Mouse (Mus musculus): ENCODE measurements around the gene Rabep2. TPM values are rescaled to one million over a fixed set of nuclear protein-coding genes. Genes with fewer than 3 reads are reported as not detected.

The Rabep2 gene
- polyA plus RNA-seq, 1 experiment from 2014 or later = 30.5 TPM

- no peak overlapping the region for H3K27ac ChIP-seq (ENCODE audit: low read depth, low read length)
- no peak overlapping the region for H3K4me3 ChIP-seq (ENCODE audit: low read length)
- peaks cover 10% of the 10 kb centered on the region for H3K4me1 ChIP-seq (ENCODE audit: control insufficient read depth, insufficient read depth, low read length)
- H3K9ac ChIP-seq (ENCODE audit: low read depth, low read length) = no peak overlapping the region
- H3K9me3 ChIP-seq (ENCODE audit: control insufficient read depth, low read length) = no peaks in the 10 kb centered on the region
- no peak for ATAC-seq (ENCODE audit: low FRiP score, low TSS enrichment)
- no peak overlapping the region for H3K4me2 ChIP-seq (replicated peaks; ENCODE audit: low read depth, low read length)
- H3K27me3 ChIP-seq (ENCODE audit: control insufficient read depth, insufficient read depth, low read length) = no peaks in the 10 kb centered on the region
- WGBS = 93% methylated on average over 17 of the region's 17 CpGs
- H3K36me3 ChIP-seq (ENCODE audit: control insufficient read depth, insufficient read depth, low read length) = no peaks in the 10 kb centered on the region
Measured at GRCm38 (mm10) chr7:126456382-126457266, 28.1 kb downstream of the Rabep2 start.

- no peak overlapping the region for H3K27ac ChIP-seq (ENCODE audit: low read depth, low read length)
- no peaks in the 10 kb centered on the region for H3K27me3 ChIP-seq (ENCODE audit: control insufficient read depth, insufficient read depth, low read length)
- whole genome bisulfite sequencing = 67% methylated on average over 5 of the region's 5 CpGs
- H3K4me3 ChIP-seq (ENCODE audit: low read length) = no peak overlapping the region
- no peak for ATAC-seq (ENCODE audit: low FRiP score, low TSS enrichment)
- no peaks in the 10 kb centered on the region for H3K9me3 ChIP-seq (ENCODE audit: control insufficient read depth, low read length)
- no peak overlapping the region for H3K9ac ChIP-seq (ENCODE audit: low read depth, low read length)
- H3K4me2 ChIP-seq (replicated peaks; ENCODE audit: low read depth, low read length) = no peak overlapping the region
- peaks cover 18% of the 10 kb centered on the region for H3K4me1 ChIP-seq (ENCODE audit: control insufficient read depth, insufficient read depth, low read length)
- H3K36me3 ChIP-seq (ENCODE audit: control insufficient read depth, insufficient read depth, low read length) = no peaks in the 10 kb centered on the region
Measured at GRCm38 (mm10) chr7:126458225-126458624, 29.7 kb downstream of the Rabep2 start.

GRCm38 (mm10) chr7:126458844-126459618, 30.5 kb downstream of the Rabep2 start:
- H3K4me2 ChIP-seq (replicated peaks; ENCODE audit: low read depth, low read length) = no peak overlapping the region
- WGBS = 63% methylated on average over 11 of the region's 11 CpGs

GRCm38 (mm10) chr7:126460623-126461399, 32.3 kb downstream of the Rabep2 start:
- peak overlapping the region; percentile 59; the same call in 1 of the 2 replicates for H3K27ac ChIP-seq (ENCODE audit: low read depth, low read length)

More at GRCm38 (mm10) chr7:126458844-126459618, 30.5 kb downstream of the Rabep2 start:
- Histone ChIP-seq H3K9me3 (ENCODE audit: control insufficient read depth, low read length) (no peaks in the 10 kb centered on the region), H3K27me3 (ENCODE audit: control insufficient read depth, insufficient read depth, low read length) (no peaks in the 10 kb centered on the region), H3K4me3 (ENCODE audit: low read length) (no peak overlapping the region), H3K9ac (ENCODE audit: low read depth, low read length) (no peak overlapping the region), H3K36me3 (ENCODE audit: control insufficient read depth, insufficient read depth, low read length) (no peaks in the 10 kb centered on the region), H3K27ac (ENCODE audit: low read depth, low read length) (no peak overlapping the region), H3K4me1 (ENCODE audit: control insufficient read depth, insufficient read depth, low read length) (peaks cover 19% of the 10 kb centered on the region)
- ATAC-seq (ENCODE audit: low FRiP score, low TSS enrichment) = no peak

GRCm38 (mm10) chr7:126461626-126462025, 33.1 kb downstream of the Rabep2 start:
- no peak overlapping the region for H3K9ac ChIP-seq (ENCODE audit: low read depth, low read length)
- peaks cover 19% of the 10 kb centered on the region for H3K4me1 ChIP-seq (ENCODE audit: control insufficient read depth, insufficient read depth, low read length)
- no peaks in the 10 kb centered on the region for H3K27me3 ChIP-seq (ENCODE audit: control insufficient read depth, insufficient read depth, low read length)
- WGBS = 49% methylated on average over 3 of the region's 3 CpGs
- no peak overlapping the region for H3K4me2 ChIP-seq (replicated peaks; ENCODE audit: low read depth, low read length)
- no peak overlapping the region for H3K4me3 ChIP-seq (ENCODE audit: low read length)
- peaks cover 5% of the 10 kb centered on the region; the same call in 1 of the 2 replicates for H3K36me3 ChIP-seq (ENCODE audit: control insufficient read depth, insufficient read depth, low read length)
- ATAC-seq (ENCODE audit: low FRiP score, low TSS enrichment) = no peak
- H3K27ac ChIP-seq (ENCODE audit: low read depth, low read length) = peak overlapping the region; percentile 59; the same call in 1 of the 2 replicates
- H3K9me3 ChIP-seq (ENCODE audit: control insufficient read depth, low read length) = no peaks in the 10 kb centered on the region

More at GRCm38 (mm10) chr7:126460623-126461399, 32.3 kb downstream of the Rabep2 start:
- H3K9ac ChIP-seq (ENCODE audit: low read depth, low read length) = no peak overlapping the region
- peaks cover 19% of the 10 kb centered on the region for H3K4me1 ChIP-seq (ENCODE audit: control insufficient read depth, insufficient read depth, low read length)
- H3K36me3 ChIP-seq (ENCODE audit: control insufficient read depth, insufficient read depth, low read length) = no peaks in the 10 kb centered on the region
- H3K27me3 ChIP-seq (ENCODE audit: control insufficient read depth, insufficient read depth, low read length) = no peaks in the 10 kb centered on the region
- ATAC-seq (ENCODE audit: low FRiP score, low TSS enrichment) = peak; percentile 60
- no peaks in the 10 kb centered on the region for H3K9me3 ChIP-seq (ENCODE audit: control insufficient read depth, low read length)
- 26% methylated on average over 10 of the region's 10 CpGs for WGBS
- no peak overlapping the region for H3K4me2 ChIP-seq (replicated peaks; ENCODE audit: low read depth, low read length)
- no peak overlapping the region for H3K4me3 ChIP-seq (ENCODE audit: low read length)

GRCm38 (mm10) chr7:126463004-126463403, 34.4 kb downstream of the Rabep2 start, which contains the start of gene Atp2a1:
Atp2a1 (minus strand) TSS chr7:126463108.
- Histone ChIP-seq H3K27me3 (ENCODE audit: control insufficient read depth, insufficient read depth, low read length) (no peaks in the 10 kb centered on the region), H3K9ac (ENCODE audit: low read depth, low read length) (0 out of 2 replicates have a peak within 1 kb of the TSS, but pooled peaks have one; percentile 12)
- ATAC-seq (ENCODE audit: low FRiP score, low TSS enrichment) = no peak

GRCm38 (mm10) chr7:126463547-126463946, 35.0 kb downstream of the Rabep2 start:
- H3K27me3 ChIP-seq (ENCODE audit: control insufficient read depth, insufficient read depth, low read length) = no peaks in the 10 kb centered on the region
- H3K4me3 ChIP-seq (ENCODE audit: low read length) = no peak overlapping the region
- ATAC-seq (ENCODE audit: low FRiP score, low TSS enrichment) = no peak
- WGBS = 50% methylated on average over 4 of the region's 4 CpGs
- 0 out of 2 replicates have a peak overlapping the region, but pooled peaks have one; percentile 12 for H3K9ac ChIP-seq (ENCODE audit: low read depth, low read length)
- no peak overlapping the region for H3K27ac ChIP-seq (ENCODE audit: low read depth, low read length)
- H3K9me3 ChIP-seq (ENCODE audit: control insufficient read depth, low read length) = no peaks in the 10 kb centered on the region
- peaks cover 24% of the 10 kb centered on the region for H3K36me3 ChIP-seq (ENCODE audit: control insufficient read depth, insufficient read depth, low read length)
- no peak overlapping the region; the same call in 1 of the 2 replicates for H3K4me2 ChIP-seq (replicated peaks; ENCODE audit: low read depth, low read length)
- H3K4me1 ChIP-seq (ENCODE audit: control insufficient read depth, insufficient read depth, low read length) = peaks cover 15% of the 10 kb centered on the region

More at GRCm38 (mm10) chr7:126463004-126463403, 34.4 kb downstream of the Rabep2 start, which contains the start of gene Atp2a1:
- Histone ChIP-seq H3K4me1 (ENCODE audit: control insufficient read depth, insufficient read depth, low read length) (peaks cover 19% of the 10 kb centered on the region), H3K4me2 (replicated peaks; ENCODE audit: low read depth, low read length) (no peak within 1 kb of the TSS; the same call in 1 of the 2 replicates), H3K36me3 (ENCODE audit: control insufficient read depth, insufficient read depth, low read length) (peaks cover 19% of the 10 kb centered on the region), H3K4me3 (ENCODE audit: low read length) (no peak within 1 kb of the TSS), H3K9me3 (ENCODE audit: control insufficient read depth, low read length) (no peaks in the 10 kb centered on the region), H3K27ac (ENCODE audit: low read depth, low read length) (peak within 1 kb of the TSS; percentile 48; the same call in 1 of the 2 replicates)
- WGBS = 24% methylated on average over 5 of the region's 5 CpGs

GRCm38 (mm10) chr7:126464121-126464520, 35.6 kb downstream of the Rabep2 start:
- H3K27ac ChIP-seq (ENCODE audit: low read depth, low read length) = no peak overlapping the region
- no peak overlapping the region for H3K4me3 ChIP-seq (ENCODE audit: low read length)
- no peaks in the 10 kb centered on the region for H3K9me3 ChIP-seq (ENCODE audit: control insufficient read depth, low read length)
- no peaks in the 10 kb centered on the region for H3K27me3 ChIP-seq (ENCODE audit: control insufficient read depth, insufficient read depth, low read length)
- 57% methylated on average over 4 of the region's 4 CpGs for WGBS
- H3K4me1 ChIP-seq (ENCODE audit: control insufficient read depth, insufficient read depth, low read length) = peaks cover 10% of the 10 kb centered on the region
- H3K36me3 ChIP-seq (ENCODE audit: control insufficient read depth, insufficient read depth, low read length) = peaks cover 30% of the 10 kb centered on the region
- 0 out of 2 replicates have a peak overlapping the region, but pooled peaks have one; percentile 12 for H3K9ac ChIP-seq (ENCODE audit: low read depth, low read length)
- ATAC-seq (ENCODE audit: low FRiP score, low TSS enrichment) = no peak
- no peak overlapping the region for H3K4me2 ChIP-seq (replicated peaks; ENCODE audit: low read depth, low read length)

Data from kidney, embryonic 14.5 days (tissue).